Mouse (Mus musculus) myocyte (in vitro differentiated cells): ENCODE results near the gene Itga2b.

Experiments used
- CEBPB ChIP-seq: IDR thresholded peaks from 2 replicates; pipeline ENCODE4 v1.6.1; 2011; ENCODE audit warnings: mild to moderate bottlenecking, moderate library complexity; ENCODE audit not compliant: poor library complexity, insufficient read depth, severe bottlenecking
- E2F4 ChIP-seq: IDR thresholded peaks from one replicate; pipeline ENCODE4 v1.6.1; 2011; ENCODE audit warnings: mild to moderate bottlenecking, control low read depth, moderate library complexity; ENCODE audit not compliant: insufficient read depth
- MAX ChIP-seq: IDR thresholded peaks from one replicate; pipeline ENCODE4 v1.6.1; 2011; ENCODE audit warnings: low read depth, mild to moderate bottlenecking, control low read depth
- MYOD1 ChIP-seq, 3 experiments: IDR thresholded peaks; one replicate each; pipeline ENCODE4 v1.6.1; 2011; ENCODE audit warnings: control low read depth in 2 of 3, low read depth in 2 of 3, mild to moderate bottlenecking in 2 of 3, moderate library complexity in 1 of 3; ENCODE audit not compliant: insufficient read length in 2 of 3, control insufficient read depth in 1 of 3
- MYOG ChIP-seq, 3 experiments: IDR thresholded peaks; one replicate each; pipeline ENCODE4 v1.6.1; 2011; ENCODE audit warnings: control low read depth in 2 of 3, low read depth in 2 of 3, mild to moderate bottlenecking in 2 of 3; ENCODE audit not compliant: insufficient read length in 2 of 3, control insufficient read depth in 1 of 3, insufficient read depth in 1 of 3
- POLR2A ChIP-seq: IDR thresholded peaks from one replicate; pipeline ENCODE4 v1.6.1; 2011; ENCODE audit warnings: low read depth, mild to moderate bottlenecking, control low read depth, moderate library complexity; ENCODE audit not compliant: insufficient read length
- POLR2AphosphoS2 ChIP-seq: IDR thresholded peaks from one replicate; pipeline ENCODE4 v1.6.1; 2011; ENCODE audit warnings: low read depth, control low read depth; ENCODE audit not compliant: insufficient read length
- REST ChIP-seq: IDR thresholded peaks from one replicate; pipeline ENCODE4 v1.6.1; 2011; ENCODE audit warnings: mild to moderate bottlenecking, control low read depth, moderate library complexity; ENCODE audit not compliant: insufficient read depth, insufficient read length
- SRF ChIP-seq: IDR thresholded peaks from one replicate; pipeline ENCODE4 v1.6.1; 2011; ENCODE audit warnings: low read depth; ENCODE audit not compliant: control insufficient read depth, insufficient read length
- TCF12 ChIP-seq: IDR thresholded peaks from one replicate; pipeline ENCODE4 v1.6.1; 2011; ENCODE audit warnings: mild to moderate bottlenecking, control low read depth; ENCODE audit not compliant: poor library complexity, insufficient read depth, severe bottlenecking
- TCF3 ChIP-seq: IDR thresholded peaks from one replicate; pipeline ENCODE4 v1.6.1; 2011; ENCODE audit warnings: low read depth, control low read depth; ENCODE audit not compliant: insufficient read length
- USF1 ChIP-seq: IDR thresholded peaks from one replicate; pipeline ENCODE4 v1.6.1; 2011; ENCODE audit warnings: low read depth, mild to moderate bottlenecking, control low read depth, moderate library complexity

GRCm38 (mm10) chr11:102424666-102425065, 45.3 kb downstream of the Itga2b start:
- TF ChIP-seq POLR2A (no peak), MYOD1 (IDR thresholded peaks at IDR 0.05; ENCODE audit: control insufficient read depth in 1 of 3, insufficient read length in 2 of 3, low read depth in 2 of 3) (no peak), E2F4 (no peak), TCF12 (no peak), MAX (no peak), MYOG (IDR thresholded peaks at IDR 0.05; ENCODE audit: control insufficient read depth in 1 of 3, insufficient read depth in 1 of 3, insufficient read length in 2 of 3, low read depth in 2 of 3) (no peak), TCF3 (no peak), USF1 (no peak), SRF (no peak), POLR2AphosphoS2 (no peak), CEBPB (no peak), REST (no peak)
